Mouse (Mus musculus) intestine, postnatal 0 days (tissue): ENCODE results near the gene Dlx3. TPM values are rescaled to one million over a fixed set of nuclear protein-coding genes. Genes with fewer than 3 reads are reported as not detected.

Source experiments
- ATAC-seq: fragments of 200-750 bp; cut with Nextera tagmentation; 2 replicates; pipeline ENCODE4 v1.8.0; 2017; ENCODE audit warnings: mild to moderate bottlenecking, moderate TSS enrichment, moderate library complexity
- H3K27ac ChIP-seq: fragments of 300-500 bp; sonication (generic); 2 replicates; pipeline ENCODE4 v1.5.1; 2014; ENCODE audit warnings: mild to moderate bottlenecking, low read depth, low read length, moderate library complexity
- H3K27me3 ChIP-seq: fragments of 300-500 bp; sonication (generic); replicated peaks from 2 replicates; pipeline ENCODE4 v1.6.1; 2014; ENCODE audit warnings: low read length, mixed read lengths; ENCODE audit not compliant: control insufficient read depth, insufficient read depth
- H3K36me3 ChIP-seq: fragments of 300-500 bp; sonication (generic); 2 replicates; pipeline ENCODE4 v1.6.1; 2014; ENCODE audit warnings: mild to moderate bottlenecking, moderate library complexity; ENCODE audit not compliant: control insufficient read depth, insufficient read depth
- H3K4me1 ChIP-seq: fragments of 300-500 bp; sonication (generic); replicated peaks from 2 replicates; pipeline ENCODE4 v1.6.1; 2014; ENCODE audit warnings: antibody characterized with exemption, low read length, mixed read lengths; ENCODE audit not compliant: control insufficient read depth, insufficient read depth
- H3K4me2 ChIP-seq: fragments of 300-500 bp; sonication (generic); replicated peaks from 2 replicates; pipeline ENCODE4 v1.6.1; 2014; ENCODE audit warnings: low read depth, mild to moderate bottlenecking, moderate library complexity
- H3K4me3 ChIP-seq: fragments of 300-500 bp; sonication (generic); 2 replicates; pipeline ENCODE4 v1.5.1; 2014; ENCODE audit warnings: low read depth, low read length
- H3K9ac ChIP-seq: fragments of 300-500 bp; sonication (generic); 2 replicates; pipeline ENCODE4 v1.6.1; 2014; ENCODE audit warnings: mild to moderate bottlenecking, low read depth, low read length
- H3K9me3 ChIP-seq: fragments of 300-500 bp; sonication (generic); 2 replicates; pipeline ENCODE4 v1.6.1; 2016; ENCODE audit warnings: mixed run types; ENCODE audit not compliant: control insufficient read depth
- CTCF ChIP-seq: sonication (generic); IDR thresholded peaks from 2 replicates; pipeline ENCODE4 v1.5.1; 2016; ENCODE audit warnings: low read depth, mild to moderate bottlenecking, control low read depth, antibody characterized with exemption, moderate library complexity
- WGBS: fragments of 180-500 bp; shearing (Covaris S2); extraction: QIAGEN DNeasy Blood & Tissue Kit; methylation state at CpG from one replicate; pipeline ENCODE4 v1.1.7; 2014; 5-methylcytosine and 5-hydroxymethylcytosine counted together
- polyA plus RNA-seq: library from polyadenylated mRNA; unstranded; fragments of >200 nt; fragmentation: Nextera tagmentation; extraction: Ambion mirVana; gene quantifications from 2 replicates; pipeline ENCODE4 v1.2.1, GENCODE M21; 2015

The Dlx3 gene
- polyA plus RNA-seq, 1 experiment from 2014 or later: 0.44 TPM

GRCm38 (mm10) chr11:95096608-95097373 is 23.1 kb upstream of the Dlx3 start:
- H3K4me2 ChIP-seq: no peak overlapping the region

GRCm38 (mm10) chr11:95097889-95098288 is 22.0 kb upstream of the Dlx3 start:
- Histone ChIP-seq H3K4me1 (no peaks in the 10 kb centered on the region; the same call in none of the 2 replicates), H3K27ac (no peak overlapping the region), H3K4me2 (no peak overlapping the region), H3K9ac (no peak overlapping the region), H3K4me3 (no peak overlapping the region), H3K27me3 (no peaks in the 10 kb centered on the region), H3K9me3 (no peaks in the 10 kb centered on the region), H3K36me3 (no peaks in the 10 kb centered on the region)
- TF ChIP-seq CTCF: peak; percentile 30; the same call in 1 of the 2 replicates
- WGBS: 67% methylated on average over 6 of the region's 6 CpGs
- ATAC-seq: no peak

More at GRCm38 (mm10) chr11:95096608-95097373, 23.1 kb upstream of the Dlx3 start:
- no peaks in the 10 kb centered on the region for H3K27me3 ChIP-seq
- WGBS: 44% methylated on average over 4 of the region's 4 CpGs
- no peaks in the 10 kb centered on the region for H3K36me3 ChIP-seq
- no peaks in the 10 kb centered on the region for H3K9me3 ChIP-seq
- no peak overlapping the region for H3K27ac ChIP-seq
- no peak overlapping the region for H3K9ac ChIP-seq
- ATAC-seq: no peak
- no peak overlapping the region for H3K4me3 ChIP-seq
- no peaks in the 10 kb centered on the region; the same call in none of the 2 replicates for H3K4me1 ChIP-seq
- no peak for TF ChIP-seq CTCF

- WGBS: 72% methylated on average over 5 of the region's 5 CpGs
- H3K27ac ChIP-seq: no peak overlapping the region
- H3K36me3 ChIP-seq: no peaks in the 10 kb centered on the region
- no peak overlapping the region for H3K4me2 ChIP-seq
- H3K9ac ChIP-seq: no peak overlapping the region
- H3K4me1 ChIP-seq: no peaks in the 10 kb centered on the region; the same call in none of the 2 replicates
- TF ChIP-seq CTCF: no peak
- ATAC-seq: no peak
- H3K27me3 ChIP-seq: no peaks in the 10 kb centered on the region
- H3K4me3 ChIP-seq: no peak overlapping the region
- H3K9me3 ChIP-seq: 0 out of 2 replicates have a peak, but pooled peaks cover 3% of the 10 kb centered on the region
Measured at GRCm38 (mm10) chr11:95098346-95099095, 21.4 kb upstream of the Dlx3 start.

GRCm38 (mm10) chr11:95100393-95100792 is 19.5 kb upstream of the Dlx3 start:
- 56% methylated on average over 3 of the region's 3 CpGs for WGBS
- Histone ChIP-seq H3K4me1 (no peaks in the 10 kb centered on the region; the same call in none of the 2 replicates), H3K36me3 (no peaks in the 10 kb centered on the region), H3K9me3 (0 out of 2 replicates have a peak, but pooled peaks cover 3% of the 10 kb centered on the region), H3K27ac (no peak overlapping the region), H3K9ac (no peak overlapping the region), H3K4me2 (no peak overlapping the region), H3K27me3 (0 out of 2 replicates have a peak, but pooled peaks cover under 1% of the 10 kb centered on the region), H3K4me3 (no peak overlapping the region)
- peak; percentile 37 for TF ChIP-seq CTCF
- ATAC-seq: no peak

- Histone ChIP-seq H3K4me3 (no peak overlapping the region), H3K36me3 (no peaks in the 10 kb centered on the region), H3K27me3 (peaks cover 9% of the 10 kb centered on the region; the same call in 1 of the 2 replicates), H3K4me1 (no peaks in the 10 kb centered on the region; the same call in none of the 2 replicates), H3K27ac (no peak overlapping the region), H3K9ac (no peak overlapping the region), H3K4me2 (no peak overlapping the region), H3K9me3 (0 out of 2 replicates have a peak, but pooled peaks cover 3% of the 10 kb centered on the region)
- no peak for ATAC-seq
- TF ChIP-seq CTCF: no peak
- WGBS: 29% methylated on average over 16 of the region's 16 CpGs
Measured at GRCm38 (mm10) chr11:95101071-95101788, 18.7 kb upstream of the Dlx3 start.
